Mouse (Mus musculus): ENCODE measurements around the gene Rps18. TPM values are rescaled to one million over a fixed set of nuclear protein-coding genes. Genes with fewer than 3 reads are reported as not detected.
A peak's percentile ranks its signal among the peaks of the same experiment; 100 is the strongest.

Rps18 gene
- total RNA-seq, 2 experiments from 2014 or later = 1,728 to 6,432 TPM

DNA sequence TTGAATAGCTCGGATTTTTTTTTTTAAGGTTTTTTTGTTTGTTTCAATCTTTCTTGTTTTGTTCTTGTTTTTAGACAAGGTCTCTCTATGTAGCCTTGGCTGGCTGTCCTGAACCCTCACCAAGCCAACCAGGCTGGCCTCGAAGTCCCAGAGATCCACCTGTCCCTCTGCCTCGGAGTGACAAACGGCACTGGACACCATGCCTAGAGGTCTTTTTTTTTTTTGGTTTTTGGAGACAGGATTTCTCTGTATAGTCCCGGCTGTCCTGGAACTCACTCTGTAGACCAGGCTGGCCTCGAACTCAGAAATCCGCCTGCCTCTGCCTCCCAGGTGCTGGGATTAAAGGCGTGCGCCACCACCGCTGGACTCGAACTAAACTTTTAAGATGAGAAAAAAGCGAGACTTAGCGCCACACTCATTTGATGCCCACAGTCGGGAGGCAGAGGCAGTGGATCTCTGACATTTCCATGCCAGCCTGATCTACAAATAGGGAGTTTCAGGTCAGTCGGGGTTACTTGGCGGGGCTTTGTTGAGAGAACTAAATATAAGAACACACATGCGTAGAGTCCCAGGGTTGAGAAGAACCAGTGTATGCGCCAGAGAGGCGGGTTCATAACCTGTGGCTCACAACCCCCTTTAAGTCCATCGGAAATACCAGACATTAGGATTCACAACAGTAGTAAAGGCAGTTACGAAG is 27.4 kb downstream of the Rps18 start:
- ATAC-seq (replicated peaks; ENCODE audit: low FRiP score, low TSS enrichment, poor library complexity, severe bottlenecking) = no peak

DNA sequence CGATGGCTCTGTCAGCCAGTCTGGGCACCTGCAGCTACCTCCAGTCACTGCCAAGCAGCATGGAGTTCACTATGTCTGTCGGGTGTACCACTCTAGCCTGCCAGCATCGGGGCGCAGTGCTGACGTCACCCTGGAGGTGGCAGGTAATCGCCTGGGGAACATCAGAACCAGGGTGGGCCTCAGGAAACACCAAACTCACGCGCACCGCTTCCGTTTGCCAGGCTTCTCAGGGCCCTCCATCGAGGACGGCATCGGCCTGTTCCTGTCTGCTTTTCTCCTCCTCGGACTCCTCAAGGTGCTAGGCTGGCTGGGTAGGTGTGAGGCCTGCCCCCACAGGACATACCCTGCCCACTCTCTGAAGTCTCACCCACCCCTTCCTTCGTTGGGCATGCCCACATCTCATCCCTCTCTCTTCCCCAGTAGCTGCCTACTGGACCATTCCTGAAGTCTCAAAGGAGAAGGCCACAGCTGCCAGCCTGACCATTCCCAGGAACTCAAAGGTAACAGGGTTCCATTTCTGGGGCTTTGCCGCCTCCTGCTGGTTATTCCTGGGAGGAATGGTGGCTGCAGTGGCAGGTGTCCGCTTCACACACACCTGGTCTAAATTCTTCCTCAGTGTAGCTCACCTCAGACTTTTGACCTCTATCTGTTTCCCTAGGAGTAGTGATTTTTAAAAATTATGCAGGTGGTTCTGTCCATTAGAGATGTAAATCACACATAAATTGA is 29.4 kb downstream of the Rps18 start:
- ATAC-seq (replicated peaks; ENCODE audit: low FRiP score, low TSS enrichment, poor library complexity, severe bottlenecking) = no peak

DNA sequence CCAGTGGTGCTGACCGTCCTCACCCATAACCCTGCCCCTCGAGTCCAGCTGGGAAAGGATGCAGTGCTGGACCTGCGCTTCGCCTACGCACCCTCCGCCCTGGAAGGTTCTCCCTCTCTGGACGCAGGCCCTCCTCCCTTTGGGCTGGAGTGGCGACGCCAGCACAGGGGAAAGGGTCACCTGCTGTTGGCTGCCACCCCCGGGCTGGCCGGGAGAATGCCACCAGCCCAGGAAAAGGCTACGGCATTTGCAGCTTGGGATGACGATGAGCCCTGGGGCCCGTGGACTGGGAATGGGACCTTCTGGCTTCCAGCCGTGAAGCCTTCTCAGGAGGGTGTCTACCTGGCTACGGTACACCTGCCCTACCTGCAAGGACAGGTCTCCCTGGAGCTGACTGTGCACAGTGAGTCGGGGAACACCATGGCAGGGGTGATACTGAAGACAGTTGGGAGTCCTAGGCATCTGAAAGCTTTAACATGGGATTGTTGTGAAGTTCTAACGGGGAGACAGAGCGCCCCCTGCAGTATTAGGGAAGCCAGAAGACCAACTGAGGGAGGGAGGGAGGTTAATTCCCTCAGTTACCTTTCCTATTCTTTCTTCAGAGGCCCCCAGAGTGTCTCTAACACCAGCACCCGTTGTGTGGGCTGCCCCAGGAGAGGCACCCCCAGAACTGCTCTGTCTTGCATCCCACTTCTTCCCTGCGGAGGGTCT is 30.2 kb downstream of the Rps18 start:
- ATAC-seq (replicated peaks; ENCODE audit: low FRiP score, low TSS enrichment, poor library complexity, severe bottlenecking) = no peak

DNA sequence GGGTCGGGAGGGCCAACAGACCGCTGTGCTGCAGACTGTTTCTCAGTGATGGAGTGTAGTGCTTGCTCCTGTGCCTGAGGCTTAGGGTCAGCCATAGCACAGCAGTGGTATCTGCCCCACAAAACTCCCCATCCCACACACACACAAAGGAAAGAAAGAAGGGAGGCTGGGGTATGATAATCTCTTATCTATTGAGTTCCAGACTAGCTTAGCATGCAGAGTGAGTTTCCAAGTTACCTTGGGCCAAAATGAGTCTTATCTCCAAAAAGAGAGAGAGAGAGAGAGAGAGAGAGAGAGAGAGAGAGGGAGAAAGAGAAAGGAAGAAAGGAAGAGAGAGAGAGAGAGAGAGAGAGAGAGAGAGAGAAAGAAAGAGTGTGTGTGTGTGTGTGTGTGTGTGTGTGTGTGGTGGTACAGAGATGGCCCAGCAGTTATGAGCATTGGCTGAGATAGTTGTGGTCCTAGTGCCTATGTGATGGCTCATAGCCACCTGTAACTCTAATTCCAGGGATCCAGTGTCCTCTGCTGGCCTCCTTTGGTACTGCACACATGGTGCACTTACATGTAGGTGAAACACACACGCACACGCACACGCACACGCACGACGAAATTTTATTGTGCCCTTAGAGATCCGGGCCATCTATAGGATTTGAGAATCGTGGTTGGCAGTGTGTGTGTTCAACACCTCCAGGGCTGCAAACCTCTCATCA is 31.1 kb downstream of the Rps18 start:
- ATAC-seq (replicated peaks; ENCODE audit: low FRiP score, low TSS enrichment, poor library complexity, severe bottlenecking) = peak; percentile 43

DNA sequence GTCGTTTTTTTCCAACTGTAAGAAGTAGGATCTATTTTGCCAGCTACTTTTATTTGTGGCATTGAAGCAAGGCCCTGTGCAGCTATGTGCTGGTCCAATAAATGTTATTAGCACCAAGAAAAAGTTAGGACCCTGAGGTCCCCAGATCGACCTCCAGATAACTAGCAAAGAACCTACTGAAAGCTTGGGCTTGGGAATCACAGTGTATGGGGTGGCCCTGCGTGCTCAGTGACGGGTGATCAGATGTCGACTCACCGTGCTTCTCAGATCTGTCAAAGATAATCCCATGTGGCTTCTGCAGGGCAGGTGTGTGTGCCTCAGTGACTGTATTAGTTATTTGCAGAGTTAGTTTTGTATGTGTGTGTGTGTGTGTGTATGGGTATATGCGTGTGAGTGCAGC is 34.4 kb downstream of the Rps18 start:
- no peak for ATAC-seq (replicated peaks; ENCODE audit: low FRiP score, low TSS enrichment, poor library complexity, severe bottlenecking)

DNA sequence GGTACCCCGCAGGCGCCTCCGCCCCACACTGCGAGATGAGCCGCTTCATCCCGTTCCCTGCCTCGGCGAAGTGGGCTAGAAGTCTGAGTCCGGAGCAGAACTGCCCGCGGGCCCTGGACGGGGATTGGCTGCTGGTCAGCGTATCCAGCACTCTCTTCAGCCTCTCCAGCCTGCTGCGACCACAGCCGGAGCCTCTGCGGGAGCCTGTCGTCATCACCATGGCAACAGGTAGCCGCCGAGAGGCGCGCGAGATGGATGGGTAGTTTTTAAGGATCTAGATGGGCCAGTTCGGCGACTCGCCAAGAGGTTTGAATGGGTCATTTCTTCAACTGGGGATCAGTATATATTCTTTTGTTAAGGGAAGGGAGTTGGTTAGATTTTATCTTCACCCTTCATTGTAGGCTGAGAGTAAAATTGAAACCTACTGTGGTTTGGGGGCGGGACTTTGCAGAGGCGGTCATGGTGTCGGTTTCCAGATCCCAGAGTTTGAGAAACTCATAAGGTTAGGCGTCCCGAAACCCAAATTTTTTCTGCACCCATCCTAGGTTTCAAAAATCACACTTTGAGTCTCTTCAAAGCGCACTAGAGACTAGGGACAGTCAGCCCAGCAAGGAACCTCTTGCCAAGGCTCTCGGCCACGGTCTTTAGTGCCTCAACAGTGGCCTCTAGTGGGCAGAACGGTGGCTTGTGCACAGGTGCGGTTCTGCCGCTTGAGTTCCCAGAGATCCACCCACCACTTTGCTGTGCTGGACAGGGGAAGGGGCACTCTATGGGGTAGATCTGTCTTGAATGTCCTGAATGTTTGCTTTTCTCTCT is 35.3 kb downstream of the Rps18 start:
- ATAC-seq (replicated peaks; ENCODE audit: low FRiP score, low TSS enrichment, poor library complexity, severe bottlenecking) = 0 out of 2 replicates have a peak, but pooled peaks have one; percentile 14

DNA sequence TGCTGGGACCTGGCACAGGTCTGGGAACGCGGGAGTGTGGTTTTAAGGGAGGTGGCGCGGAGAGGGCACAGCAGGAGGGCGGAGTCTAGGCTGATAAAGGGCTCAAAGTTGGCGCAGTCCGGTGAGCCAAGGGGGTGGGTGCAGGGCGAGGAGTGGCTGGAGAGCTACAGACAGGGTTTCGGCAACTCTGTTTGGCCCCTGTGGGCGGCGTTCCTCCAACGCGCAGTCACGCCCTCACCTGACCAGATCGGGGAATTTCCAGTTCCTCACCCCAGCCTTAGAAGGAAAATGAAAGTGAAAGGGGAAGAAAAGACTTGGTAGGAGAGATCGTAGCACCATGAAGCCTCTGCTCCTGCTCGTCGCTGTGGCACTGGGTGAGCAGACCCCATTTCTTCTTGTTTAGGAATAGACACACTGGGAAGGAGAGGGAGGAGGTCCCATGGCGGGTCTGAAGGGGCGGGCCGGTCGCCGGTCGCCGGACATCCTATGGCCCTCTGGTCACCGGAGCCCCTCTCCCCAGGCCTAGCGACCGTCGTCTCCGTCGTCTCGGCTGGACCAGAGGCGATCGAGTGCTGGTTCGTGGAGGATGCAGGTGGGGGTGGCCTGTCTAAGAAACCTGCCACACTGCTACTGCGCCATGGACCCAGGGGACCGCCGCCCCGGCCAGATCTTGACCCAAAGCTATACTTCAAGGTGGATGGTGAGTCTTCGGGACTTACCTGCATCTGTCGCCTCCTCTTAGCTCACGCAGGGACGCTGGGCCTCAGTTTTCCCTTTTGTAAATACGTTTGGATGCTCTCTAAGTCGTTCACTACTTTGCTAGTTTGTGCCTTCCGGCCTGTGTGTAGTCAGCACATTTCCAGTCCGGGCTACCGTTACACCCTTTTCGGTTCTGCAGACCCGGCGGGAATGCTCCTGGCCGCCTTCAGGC is 36.2 kb downstream of the Rps18 start:
- peak; percentile 72 for ATAC-seq (replicated peaks; ENCODE audit: low FRiP score, low TSS enrichment, poor library complexity, severe bottlenecking)

DNA sequence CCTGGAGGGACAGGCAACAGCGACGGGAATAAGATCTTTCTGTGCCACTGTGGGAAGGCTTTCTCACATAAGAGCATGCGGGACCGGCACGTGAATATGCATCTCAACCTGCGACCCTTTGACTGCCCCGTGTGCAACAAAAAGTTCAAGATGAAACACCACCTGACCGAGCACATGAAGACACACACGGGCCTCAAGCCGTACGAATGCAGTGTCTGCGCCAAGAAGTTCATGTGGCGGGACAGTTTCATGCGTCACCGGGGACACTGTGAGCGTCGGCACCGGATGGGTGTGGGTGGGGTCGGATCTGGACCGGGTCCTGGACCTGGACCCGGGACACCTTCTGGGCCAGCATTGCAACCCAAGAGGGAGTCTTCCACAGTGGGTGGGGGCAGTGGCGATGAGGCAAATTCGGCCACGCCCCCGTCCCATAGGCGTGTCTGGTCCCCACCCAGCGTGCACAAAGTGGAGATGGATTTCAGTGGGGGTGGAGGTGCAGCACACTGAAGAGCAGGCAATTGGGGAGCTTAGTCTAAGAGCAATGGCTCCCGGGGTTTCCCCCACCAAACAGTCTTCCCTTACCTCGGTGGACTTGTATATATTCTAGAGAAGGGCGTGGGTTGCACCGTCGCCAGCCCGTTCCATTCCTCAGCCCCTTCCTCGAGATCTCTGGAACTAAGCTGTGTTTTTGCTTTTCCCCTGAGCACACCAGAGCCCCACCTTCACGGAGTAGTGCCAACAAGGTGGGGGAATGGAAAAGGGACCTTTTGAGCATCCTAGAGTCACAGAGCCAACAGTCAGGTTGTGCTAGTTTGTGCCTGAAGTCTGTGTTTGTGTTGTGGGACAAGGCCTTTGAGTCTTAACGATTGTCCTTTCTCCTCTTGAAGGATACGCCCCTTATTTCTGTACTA is 37.3 kb downstream of the Rps18 start:
- peak; percentile 5 for ATAC-seq (replicated peaks; ENCODE audit: low FRiP score, low TSS enrichment, poor library complexity, severe bottlenecking)

DNA sequence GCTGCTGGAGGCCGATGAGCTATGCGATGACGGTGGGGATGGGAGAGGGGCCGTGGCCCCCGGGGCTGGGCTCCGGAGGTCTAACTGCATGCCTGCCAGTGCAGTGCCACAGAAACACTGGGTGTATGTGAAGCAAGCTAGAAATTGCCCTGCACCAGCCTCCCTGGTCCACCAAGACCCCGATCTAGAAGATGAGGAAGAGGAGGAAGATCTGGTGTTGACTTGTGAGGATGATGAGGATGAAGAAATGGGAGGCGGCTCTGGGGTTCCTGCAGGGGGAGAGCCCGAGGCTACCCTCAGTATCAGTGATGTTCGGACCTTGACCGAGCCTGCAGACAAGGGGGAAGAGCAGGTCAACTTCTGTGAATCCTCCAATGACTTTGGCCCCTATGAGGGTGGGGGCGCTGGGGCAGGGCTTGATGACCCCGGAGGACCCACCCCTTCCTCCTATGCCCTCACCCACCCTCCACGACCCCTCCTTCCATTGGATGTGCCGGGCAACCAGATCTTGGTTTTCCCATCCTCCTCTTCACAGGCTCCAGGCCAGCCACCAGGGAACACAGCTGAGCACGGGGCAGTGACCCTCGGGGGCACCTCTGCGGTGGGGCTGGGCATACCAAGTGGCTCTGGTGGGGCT is 38.0 kb downstream of the Rps18 start:
- no peak for ATAC-seq (replicated peaks; ENCODE audit: low FRiP score, low TSS enrichment, poor library complexity, severe bottlenecking)

DNA sequence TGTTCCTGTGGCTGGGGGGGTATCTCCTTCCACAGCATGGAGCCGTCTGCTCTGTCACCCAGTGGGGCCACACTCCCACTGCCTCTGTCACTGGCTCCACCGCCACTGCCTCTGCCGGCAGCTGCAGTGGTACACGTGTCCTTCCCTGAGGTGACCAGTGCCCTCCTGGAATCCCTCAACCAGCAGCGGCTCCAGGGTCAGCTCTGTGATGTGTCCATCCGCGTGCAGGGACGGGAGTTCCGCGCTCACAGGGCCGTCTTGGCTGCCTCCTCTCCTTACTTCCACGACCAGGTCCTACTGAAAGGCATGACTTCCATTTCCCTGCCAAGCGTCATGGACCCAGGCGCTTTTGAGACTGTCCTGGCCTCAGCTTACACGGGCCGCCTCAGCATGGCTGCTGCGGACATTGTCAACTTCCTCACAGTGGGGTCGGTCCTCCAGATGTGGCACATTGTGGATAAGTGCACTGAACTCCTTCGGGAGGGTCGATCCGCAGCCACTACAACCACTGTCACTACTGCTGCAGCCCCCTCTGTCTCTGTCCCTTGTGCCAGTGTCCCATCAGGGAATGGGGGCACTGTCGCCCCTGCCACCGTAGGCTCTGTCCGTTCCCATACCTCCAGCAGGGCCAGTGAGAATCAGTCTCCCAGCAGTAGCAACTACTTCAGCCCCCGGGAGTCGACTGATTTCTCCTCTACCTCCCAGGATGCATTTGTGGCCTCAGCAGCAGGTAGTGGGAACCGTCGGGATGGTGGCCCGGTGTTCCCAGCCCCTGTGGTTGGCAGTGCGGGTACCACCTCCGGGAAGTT is 38.8 kb downstream of the Rps18 start:
- ATAC-seq (replicated peaks; ENCODE audit: low FRiP score, low TSS enrichment, poor library complexity, severe bottlenecking) = no peak

DNA sequence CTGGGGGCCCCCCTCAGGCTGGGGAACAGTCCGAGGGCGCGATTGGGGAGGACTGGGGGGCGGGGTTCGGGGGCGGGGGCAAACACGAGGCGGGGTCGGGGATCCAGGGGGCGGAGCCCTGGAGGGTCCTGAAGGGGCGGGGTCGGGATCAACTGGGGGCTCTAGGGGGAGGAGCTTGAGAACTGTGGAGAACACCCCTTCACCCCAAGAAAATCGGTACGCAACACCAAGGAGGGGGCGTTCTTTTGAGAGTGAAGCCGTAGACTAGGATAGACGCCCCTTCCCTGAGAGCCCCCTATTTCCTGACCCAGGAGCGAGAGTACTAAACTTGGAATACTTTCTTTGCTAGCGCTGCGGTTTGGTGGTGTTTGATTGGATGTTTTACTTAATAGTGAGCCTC is 39.5 kb downstream of the Rps18 start:
- ATAC-seq (replicated peaks; ENCODE audit: low FRiP score, low TSS enrichment, poor library complexity, severe bottlenecking) = no peak

DNA sequence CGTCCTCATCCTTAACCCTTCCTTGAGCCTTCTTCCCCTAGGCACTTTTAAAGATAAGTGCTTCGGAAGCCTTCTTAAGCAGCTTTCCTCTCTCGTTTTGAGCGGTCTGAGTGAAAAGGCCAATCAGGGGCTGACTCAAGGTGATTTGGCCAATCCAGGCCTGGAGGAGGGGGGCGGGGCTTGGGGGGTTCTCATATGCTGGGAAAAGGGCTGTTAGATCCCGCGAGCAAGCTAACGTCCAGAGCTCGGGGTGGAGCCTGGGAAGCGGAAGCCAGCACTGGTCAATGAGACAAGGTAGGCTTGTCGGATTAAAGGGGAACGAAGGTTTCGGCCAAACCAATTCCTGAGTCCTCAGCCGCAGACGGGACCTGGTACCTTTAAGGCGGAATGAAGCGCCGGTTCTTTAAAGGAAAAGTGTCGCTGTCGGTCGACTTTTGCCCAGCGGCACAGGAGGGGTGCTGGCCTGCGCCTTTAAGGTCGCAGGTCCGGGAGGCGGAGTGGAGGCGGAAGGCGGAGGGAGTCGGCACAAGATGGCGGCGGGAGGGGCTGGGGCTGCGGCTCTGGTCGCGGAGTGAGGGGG is 40.0 kb downstream of the Rps18 start, which contains the start of the genes Tapbp and Zbtb22:
Gene Tapbp (plus strand): TSS at position 229 of the 580 bp plus-strand sequence.
Gene Zbtb22 (plus strand): TSS at position 234 of the 580 bp plus-strand sequence.
- peak; percentile 66 for ATAC-seq (replicated peaks; ENCODE audit: low FRiP score, low TSS enrichment, poor library complexity, severe bottlenecking)

DNA sequence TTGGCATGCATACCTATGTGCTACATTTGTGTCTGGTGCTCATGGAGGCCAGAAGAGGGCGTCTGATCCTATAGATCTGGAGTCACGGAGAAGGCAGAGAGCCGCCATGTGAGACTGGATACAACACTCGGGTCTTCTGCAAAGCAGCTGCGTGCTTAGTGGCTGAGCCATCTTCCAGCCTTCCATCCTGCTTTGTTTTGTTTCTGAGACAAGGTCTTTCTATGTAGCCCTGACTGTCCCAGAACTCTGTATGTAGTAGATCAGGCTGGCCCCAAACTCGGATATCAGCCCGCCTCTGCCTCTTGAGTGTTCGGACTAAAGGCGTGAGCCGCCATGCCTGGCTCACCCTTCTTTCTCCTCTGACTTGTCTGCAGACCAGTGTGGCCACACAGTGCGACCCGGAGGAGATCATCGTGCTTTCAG is 40.8 kb downstream of the Rps18 start:
- no peak for ATAC-seq (replicated peaks; ENCODE audit: low FRiP score, low TSS enrichment, poor library complexity, severe bottlenecking)

DNA sequence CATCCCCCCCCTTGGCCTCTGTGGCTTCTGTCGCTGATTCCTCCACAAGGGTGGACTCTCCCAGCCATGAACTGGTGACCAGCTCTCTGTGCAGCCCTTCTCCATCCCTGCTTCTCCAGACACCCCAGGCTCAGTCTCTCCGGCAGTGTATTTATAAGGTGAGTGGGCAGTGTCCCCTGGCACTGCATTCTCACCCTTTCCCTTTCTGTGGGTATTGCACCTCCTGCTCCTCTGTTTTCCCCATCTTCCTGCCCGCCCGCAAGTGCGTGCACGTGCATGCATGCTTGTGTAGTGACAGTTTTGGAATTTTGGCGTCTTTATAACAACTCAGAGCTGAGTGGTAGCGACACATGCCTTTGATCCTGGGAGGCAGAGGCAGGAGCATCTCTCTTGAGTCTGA is 41.9 kb downstream of the Rps18 start:
- ATAC-seq (replicated peaks; ENCODE audit: low FRiP score, low TSS enrichment, poor library complexity, severe bottlenecking) = no peak

DNA sequence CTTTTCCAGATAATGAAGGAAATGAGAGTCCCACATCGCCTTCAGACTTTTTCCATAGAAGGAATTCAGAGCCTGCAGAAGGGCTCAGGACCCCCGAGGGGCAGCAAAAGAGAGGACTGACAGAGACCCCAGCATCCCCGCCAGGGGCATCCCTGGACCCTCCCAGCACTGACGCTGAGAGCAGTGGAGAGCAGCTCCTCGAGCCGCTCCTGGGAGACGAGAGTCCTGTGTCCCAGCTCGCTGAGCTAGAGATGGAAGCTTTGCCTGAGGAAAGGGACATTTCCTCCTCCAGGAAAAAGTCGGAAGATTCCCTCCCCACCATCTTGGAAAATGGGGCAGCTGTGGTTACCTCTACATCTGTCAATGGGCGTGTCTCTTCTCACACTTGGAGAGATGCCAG is 42.5 kb downstream of the Rps18 start:
- ATAC-seq (replicated peaks; ENCODE audit: low FRiP score, low TSS enrichment, poor library complexity, severe bottlenecking) = no peak
